Mouse (Mus musculus) embryonic facial prominence, embryonic 14.5 days (tissue): ENCODE data around the gene Zwint. TPM values are rescaled to one million over a fixed set of nuclear protein-coding genes. Genes with fewer than 3 reads are reported as not detected.

Experiments
- ATAC-seq: fragments of 200-750 bp; cut with Nextera tagmentation; 2 replicates; pipeline ENCODE4 v1.8.0; 2017; ENCODE audit warnings: low read depth, moderate number of reproducible peaks, moderate TSS enrichment
- DNase-seq: peaks from one replicate; pipeline ENCODE4 v3.0.0-alpha.2; 2015; ENCODE audit warnings: low spot score
- H3K27ac ChIP-seq: fragments of 300-500 bp; sonication (generic); replicated peaks from 2 replicates; pipeline ENCODE4 v1.5.1; 2014; ENCODE audit warnings: low read depth, mild to moderate bottlenecking, low read length, moderate library complexity
- H3K27me3 ChIP-seq: fragments of 300-500 bp; sonication (generic); replicated peaks from 2 replicates; pipeline ENCODE4 v1.6.1; 2014; ENCODE audit warnings: low read length; ENCODE audit not compliant: control insufficient read depth, insufficient read depth
- H3K36me3 ChIP-seq: fragments of 300-500 bp; sonication (generic); 2 replicates; pipeline ENCODE4 v1.6.1; 2014; ENCODE audit warnings: low read length, mixed read lengths; ENCODE audit not compliant: control insufficient read depth, insufficient read depth
- H3K4me1 ChIP-seq: fragments of 300-500 bp; sonication (generic); 2 replicates; pipeline ENCODE4 v1.6.1; 2014; ENCODE audit warnings: antibody characterized with exemption, low read length; ENCODE audit not compliant: control insufficient read depth, insufficient read depth
- H3K4me2 ChIP-seq: fragments of 300-500 bp; sonication (generic); 2 replicates; pipeline ENCODE4 v1.6.1; 2014; ENCODE audit warnings: low read depth, mild to moderate bottlenecking, low read length, moderate library complexity, mixed read lengths
- H3K4me3 ChIP-seq: fragments of 300-500 bp; sonication (generic); 2 replicates; pipeline ENCODE4 v1.5.1; 2014; ENCODE audit warnings: low read depth, mild to moderate bottlenecking, low read length
- H3K9ac ChIP-seq: fragments of 300-500 bp; sonication (generic); 2 replicates; pipeline ENCODE4 v1.6.1; 2014; ENCODE audit warnings: low read depth, mild to moderate bottlenecking, low read length, moderate library complexity, mixed read lengths
- H3K9me3 ChIP-seq: fragments of 300-500 bp; sonication (generic); 2 replicates; pipeline ENCODE4 v1.6.1; 2016; ENCODE audit warnings: low read length; ENCODE audit not compliant: control insufficient read depth
- WGBS: fragments of 180-500 bp; shearing (Covaris S2); extraction: QIAGEN DNeasy Blood & Tissue Kit; methylation state at CpG from one replicate; pipeline ENCODE4 v1.1.7; 2014; 5-methylcytosine and 5-hydroxymethylcytosine counted together
- polyA plus RNA-seq: library from polyadenylated mRNA; unstranded; fragments of >200 nt; fragmentation: Nextera tagmentation; extraction: Ambion mirVana; gene quantifications from 2 replicates; pipeline ENCODE4 v1.2.1, GENCODE M21; 2014

The Zwint gene
- polyA plus RNA-seq, 1 experiment from 2014 or later: 214 TPM

GRCm38 (mm10) chr10:72713754-72714153 is 59.1 kb downstream of the Zwint start:
- Histone ChIP-seq H3K36me3 (no peaks in the 10 kb centered on the region), H3K4me1 (no peaks in the 10 kb centered on the region), H3K27ac (no peak overlapping the region), H3K9me3 (no peaks in the 10 kb centered on the region), H3K4me3 (no peak overlapping the region), H3K4me2 (no peak overlapping the region), H3K9ac (no peak overlapping the region), H3K27me3 (no peaks in the 10 kb centered on the region)
- DNase-seq: no peak
- 67% methylated on average over 2 of the region's 2 CpGs for WGBS
- ATAC-seq: no peak
